Mouse (Mus musculus) testis, adult 2 months (tissue): ENCODE results near the gene Pkn3.

Experiments
- CTCF ChIP-seq: fragments of 200-500 bp; IDR thresholded peaks from 2 replicates; pipeline ENCODE4 v1.5.1; 2012; ENCODE audit warnings: low read depth, mild to moderate bottlenecking, inconsistent platforms, low read length, moderate library complexity; ENCODE audit not compliant: control insufficient read depth, insufficient read depth, insufficient replicate concordance
- POLR2A ChIP-seq: fragments of 200-500 bp; IDR thresholded peaks from 2 replicates; pipeline ENCODE4 v1.6.1; 2012; ENCODE audit warnings: low read depth, mild to moderate bottlenecking, inconsistent platforms, low read length, moderate library complexity; ENCODE audit not compliant: control insufficient read depth

DNA sequence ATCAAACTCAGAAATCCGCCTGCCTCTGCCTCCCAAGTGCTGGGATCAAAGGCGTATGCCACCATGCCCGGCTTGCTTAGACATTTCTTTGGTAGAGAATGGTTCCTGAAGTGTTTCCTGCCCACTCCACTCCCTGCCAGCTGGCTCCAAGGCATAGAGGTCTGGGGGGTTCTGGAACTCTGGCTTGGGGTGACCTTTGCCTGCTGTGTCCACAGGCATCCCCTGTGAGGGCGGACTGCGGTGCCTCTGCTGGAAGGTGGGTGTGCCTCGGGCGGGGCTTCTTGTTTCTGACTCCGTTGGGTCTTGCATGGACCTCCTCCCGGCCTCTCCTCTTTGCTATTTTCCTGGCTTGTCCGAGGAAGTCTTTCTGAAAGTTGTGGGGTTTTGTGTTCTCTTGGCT, 59.0 kb downstream of the Pkn3 start:
- TF ChIP-seq CTCF (no peak), POLR2A (no peak)
